Mouse (Mus musculus) CH12.LX (cell line): ENCODE measurements around the gene Sept1.

Source experiments
- CHD1 ChIP-seq: IDR thresholded peaks from 2 replicates; pipeline ENCODE4 v1.6.1; 2012; ENCODE audit warnings: low read depth, low read length, improper control_type of control experiment, inconsistent platforms
- CHD2 ChIP-seq: IDR thresholded peaks from 2 replicates; pipeline ENCODE4 v1.6.1; 2011; ENCODE audit warnings: low read length, improper control_type of control experiment
- CTCF ChIP-seq, 2 experiments: IDR thresholded peaks in 1 of 2; conservative IDR thresholded peaks in 1 of 2; 2 replicates each; pipeline ENCODE4 v1.5.1; 2011 to 2012; ENCODE audit warnings: low read depth in 2 of 2, low read length in 2 of 2, improper control_type of control experiment in 1 of 2, inconsistent platforms in 1 of 2, mild to moderate bottlenecking in 1 of 2, moderate library complexity in 1 of 2
- ELF1 ChIP-seq: IDR thresholded peaks from 2 replicates; pipeline ENCODE4 v1.6.1; 2014; ENCODE audit warnings: low read depth, mild to moderate bottlenecking, inconsistent platforms, low read length, improper control_type of control experiment
- EP300 ChIP-seq: IDR thresholded peaks from 2 replicates; pipeline ENCODE4 v1.6.1; 2011; ENCODE audit warnings: low read length, improper control_type of control experiment
- HCFC1 ChIP-seq: IDR thresholded peaks from 2 replicates; pipeline ENCODE4 v1.6.1; 2012; ENCODE audit warnings: low read depth, mild to moderate bottlenecking, inconsistent platforms, low read length, improper control_type of control experiment
- MAZ ChIP-seq: IDR thresholded peaks from 2 replicates; pipeline ENCODE4 v1.6.1; 2012; ENCODE audit warnings: low read depth, mild to moderate bottlenecking, inconsistent platforms, low read length, improper control_type of control experiment, moderate library complexity
- POLR2A ChIP-seq: IDR thresholded peaks from 2 replicates; pipeline ENCODE4 v1.6.1; 2011; ENCODE audit warnings: low read depth, mild to moderate bottlenecking, improper control_type of control experiment, low read length
- RAD21 ChIP-seq: IDR thresholded peaks from 2 replicates; pipeline ENCODE4 v1.6.1; 2011; ENCODE audit warnings: low read depth, mild to moderate bottlenecking, low read length, improper control_type of control experiment, moderate library complexity
- USF1 ChIP-seq: IDR thresholded peaks from 2 replicates; pipeline ENCODE4 v1.6.1; 2014; ENCODE audit warnings: low read depth, mild to moderate bottlenecking, inconsistent platforms, low read length, improper control_type of control experiment
- ZNF384 ChIP-seq: IDR thresholded peaks from 2 replicates; pipeline ENCODE4 v1.6.1; 2012; ENCODE audit warnings: low read depth, low read length, improper control_type of control experiment, inconsistent platforms

- no peak for TF ChIP-seq CTCF (conservative IDR thresholded peaks at IDR 0.05 in 1 of 2, IDR thresholded peaks at IDR 0.05 in 1 of 2; ENCODE audit: low read depth in 2 of 2, low read length in 2 of 2)
- no peak for TF ChIP-seq MAZ
- no peak for TF ChIP-seq POLR2A
- TF ChIP-seq RAD21 = no peak
- 0 out of 2 replicates have a peak, but pooled peaks have one; percentile 31 for TF ChIP-seq CHD2
- no peak for TF ChIP-seq ZNF384
- no peak for TF ChIP-seq EP300
- no peak for TF ChIP-seq USF1
- TF ChIP-seq CHD1 = no peak
- TF ChIP-seq HCFC1 = no peak; the same call in 1 of the 2 replicates
- TF ChIP-seq ELF1 = no peak
Measured at GRCm38 (mm10) chr7:127276519-127276961, 43.6 kb upstream of the Sept1 start.
